Mouse (Mus musculus) stomach, embryonic 16.5 days (tissue): ENCODE results near the gene Rasa2. TPM values are rescaled to one million over a fixed set of nuclear protein-coding genes. Genes with fewer than 3 reads are reported as not detected.
"Not testable (repeated sequence)": the region's sequence is repeated elsewhere in the genome, so short reads cannot be mapped to it uniquely, and the experiment has no call there.

Experiments used
- ATAC-seq: fragments of 200-750 bp; cut with Nextera tagmentation; 2 replicates; pipeline ENCODE4 v1.8.0; 2017; ENCODE audit warnings: moderate number of reproducible peaks, moderate TSS enrichment; ENCODE audit not compliant: insufficient read depth, low FRiP score
- H3K27ac ChIP-seq: fragments of 300-500 bp; sonication (generic); 2 replicates; pipeline ENCODE4 v1.5.1; 2014; ENCODE audit warnings: low read length
- H3K27me3 ChIP-seq: fragments of 300-500 bp; sonication (generic); 2 replicates; pipeline ENCODE4 v1.6.1; 2014; ENCODE audit warnings: low read length, control low read depth, mixed read lengths; ENCODE audit not compliant: control insufficient read depth, insufficient read depth
- H3K36me3 ChIP-seq: fragments of 300-500 bp; sonication (generic); 2 replicates; pipeline ENCODE4 v1.6.1; 2014; ENCODE audit warnings: low read length; ENCODE audit not compliant: control insufficient read depth, insufficient read depth
- H3K4me1 ChIP-seq: fragments of 300-500 bp; sonication (generic); 2 replicates; pipeline ENCODE4 v1.6.1; 2014; ENCODE audit warnings: low read length, control low read depth, mixed read lengths; ENCODE audit not compliant: control insufficient read depth, insufficient read depth
- H3K4me2 ChIP-seq: fragments of 300-500 bp; sonication (generic); 2 replicates; pipeline ENCODE4 v1.6.1; 2014; ENCODE audit warnings: low read depth, low read length, mixed read lengths
- H3K4me3 ChIP-seq: fragments of 300-500 bp; sonication (generic); replicated peaks from 2 replicates; pipeline ENCODE4 v1.5.1; 2014; ENCODE audit warnings: mild to moderate bottlenecking, low read length
- H3K9ac ChIP-seq: fragments of 300-500 bp; sonication (generic); 2 replicates; pipeline ENCODE4 v1.6.1; 2014; ENCODE audit warnings: low read length
- H3K9me3 ChIP-seq: fragments of 300-500 bp; sonication (generic); replicated peaks from 2 replicates; pipeline ENCODE4 v1.6.1; 2016; ENCODE audit warnings: low read length, control low read depth; ENCODE audit not compliant: control insufficient read depth
- WGBS: fragments of 180-500 bp; shearing (Covaris S2); extraction: QIAGEN DNeasy Blood & Tissue Kit; methylation state at CpG from one replicate; pipeline ENCODE4 v1.1.7; 2014; 5-methylcytosine and 5-hydroxymethylcytosine counted together
- polyA plus RNA-seq: library from polyadenylated mRNA; unstranded; fragments of >200 nt; fragmentation: Nextera tagmentation; extraction: Ambion mirVana; gene quantifications from 2 replicates; pipeline ENCODE4 v1.2.1, GENCODE M21; 2015

Gene Rasa2
- polyA plus RNA-seq, 1 experiment from 2014 or later = 19.0 TPM

DNA sequence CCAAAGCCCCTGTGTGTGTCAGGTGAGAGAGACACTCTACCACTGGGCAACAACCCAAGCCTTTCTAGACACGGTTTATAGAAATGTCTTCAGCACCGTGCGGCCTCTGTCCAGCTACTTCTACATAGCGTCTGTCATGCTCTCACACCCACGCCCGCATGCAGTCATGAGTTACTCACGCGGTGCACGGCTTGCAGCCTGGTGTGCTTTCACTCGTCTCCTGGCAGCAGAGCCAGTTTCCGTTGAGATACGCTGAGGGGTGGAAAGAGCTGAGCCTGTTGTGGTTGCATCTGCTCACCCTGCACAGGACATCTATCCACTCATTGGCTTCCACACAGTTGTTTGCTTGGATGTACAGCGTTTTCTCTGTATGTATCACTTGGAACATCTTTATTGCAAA, 86.0 kb downstream of the Rasa2 start:
- no peaks in the 10 kb centered on the region for H3K9me3 ChIP-seq
- 90% methylated on average over 13 of the region's 13 CpGs for WGBS
- no peak overlapping the region for H3K27ac ChIP-seq
- H3K36me3 ChIP-seq = peaks cover 15% of the 10 kb centered on the region
- ATAC-seq = no peak
- no peak overlapping the region for H3K4me2 ChIP-seq
- H3K27me3 ChIP-seq = no peaks in the 10 kb centered on the region
- H3K4me3 ChIP-seq = no peak overlapping the region
- H3K9ac ChIP-seq = no peak overlapping the region
- H3K4me1 ChIP-seq = no peaks in the 10 kb centered on the region

- Histone ChIP-seq H3K36me3 (peaks cover 15% of the 10 kb centered on the region), H3K27me3 (no peaks in the 10 kb centered on the region), H3K27ac (no peak overlapping the region), H3K4me1 (no peaks in the 10 kb centered on the region; the same call in 1 of the 2 replicates), H3K4me3 (peak overlapping the region; percentile 24), H3K9me3 (no peaks in the 10 kb centered on the region), H3K9ac (no peak overlapping the region), H3K4me2 (peak overlapping the region; percentile 15)
- peak; percentile 77; the same call in 1 of the 2 replicates for ATAC-seq
- 30% methylated on average over 27 of the region's 27 CpGs for WGBS
These were observed 87.5 kb downstream of the Rasa2 start for GRCm38 (mm10) chr9:96543643-96544640.

- no peak overlapping the region for H3K4me2 ChIP-seq
- H3K9me3 ChIP-seq = no peaks in the 10 kb centered on the region
- H3K36me3 ChIP-seq = peaks cover 8% of the 10 kb centered on the region; the same call in 1 of the 2 replicates
- 51% methylated on average over 10 of the region's 10 CpGs for WGBS
- no peak overlapping the region for H3K4me3 ChIP-seq
- H3K9ac ChIP-seq = no peak overlapping the region
- ATAC-seq = no peak
- peaks cover 10% of the 10 kb centered on the region; the same call in 1 of the 2 replicates for H3K4me1 ChIP-seq
- H3K27ac ChIP-seq = no peak overlapping the region
- H3K27me3 ChIP-seq = no peaks in the 10 kb centered on the region
These were observed 92.5 kb downstream of the Rasa2 start for GRCm38 (mm10) chr9:96538916-96539315.

GRCm38 (mm10) chr9:96537615-96537919, 93.8 kb downstream of the Rasa2 start:
- 91% methylated on average over 6 of the region's 6 CpGs for WGBS
- no peak overlapping the region for H3K4me2 ChIP-seq
- no peaks in the 10 kb centered on the region for H3K27me3 ChIP-seq
- peaks cover 4% of the 10 kb centered on the region; the same call in 1 of the 2 replicates for H3K36me3 ChIP-seq
- no peak overlapping the region for H3K4me3 ChIP-seq
- no peak overlapping the region; the same call in 1 of the 2 replicates for H3K27ac ChIP-seq
- ATAC-seq = peak; percentile 8; the same call in 1 of the 2 replicates
- no peak overlapping the region for H3K9ac ChIP-seq
- peaks cover 12% of the 10 kb centered on the region; the same call in 1 of the 2 replicates for H3K4me1 ChIP-seq
- H3K9me3 ChIP-seq = no peaks in the 10 kb centered on the region

- Histone ChIP-seq H3K9me3 (no peaks in the 10 kb centered on the region), H3K4me2 (peak overlapping the region; percentile 83), H3K27ac (peak overlapping the region; percentile 60), H3K36me3 (peaks cover 4% of the 10 kb centered on the region; the same call in 1 of the 2 replicates), H3K27me3 (no peaks in the 10 kb centered on the region), H3K9ac (peak overlapping the region; percentile 83), H3K4me3 (peak overlapping the region; percentile 58), H3K4me1 (peaks cover 12% of the 10 kb centered on the region; the same call in 1 of the 2 replicates)
- ATAC-seq = peak; percentile 78
- WGBS = 23% methylated on average over 37 of the region's 37 CpGs
These were observed 94.4 kb downstream of the Rasa2 start for GRCm38 (mm10) chr9:96536895-96537614.

DNA sequence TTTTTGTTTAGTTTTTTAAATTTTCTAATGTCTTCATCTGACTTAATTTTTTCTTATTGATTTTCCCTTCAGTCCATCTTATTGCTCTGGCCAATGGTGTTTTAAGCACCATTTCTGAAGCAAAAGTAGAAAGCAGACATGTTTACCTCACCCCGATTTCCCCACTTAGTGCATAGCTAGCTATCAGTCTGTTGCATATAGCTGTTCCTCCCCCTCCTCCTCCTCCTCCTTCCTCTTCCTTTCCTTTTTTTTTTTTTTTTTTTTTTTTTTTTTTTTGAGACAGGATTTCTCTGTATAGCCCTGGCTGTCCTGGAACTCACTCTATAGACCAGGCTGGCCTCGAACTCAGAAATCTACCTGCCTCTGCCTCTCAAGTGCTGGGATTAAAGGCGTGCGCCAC, 95.3 kb downstream of the Rasa2 start:
- H3K9ac ChIP-seq, H3K4me2 ChIP-seq, ATAC-seq, H3K4me3 ChIP-seq, H3K27me3 ChIP-seq, H3K36me3 ChIP-seq, H3K9me3 ChIP-seq, H3K27ac ChIP-seq: not testable (repeated sequence)
- H3K4me1 ChIP-seq = peaks cover 12% of the 10 kb centered on the region; the same call in 1 of the 2 replicates
- WGBS = 86% methylated on average over 4 of the region's 4 CpGs

DNA sequence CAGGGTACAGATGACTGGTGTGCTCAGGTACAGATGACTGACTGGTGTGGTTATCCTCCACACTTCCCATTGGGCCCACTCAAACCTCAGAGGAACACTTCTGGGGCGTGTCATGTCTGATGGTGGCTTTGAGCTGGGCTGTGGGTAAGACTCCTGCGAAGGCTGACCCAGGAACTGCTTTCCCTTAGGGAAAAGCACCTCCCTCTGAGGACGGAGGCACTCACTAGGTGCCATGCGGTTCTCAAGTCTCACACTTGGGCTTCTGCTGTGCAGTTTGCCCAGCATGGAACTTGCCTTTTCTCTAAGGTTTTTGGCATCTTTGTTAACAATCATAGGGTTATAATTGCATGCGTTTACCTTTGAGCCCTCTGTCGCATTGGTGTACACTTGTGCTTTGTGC, 96.0 kb downstream of the Rasa2 start:
- ATAC-seq = no peak
- peaks cover 12% of the 10 kb centered on the region; the same call in 1 of the 2 replicates for H3K4me1 ChIP-seq
- no peak overlapping the region for H3K4me3 ChIP-seq
- H3K9ac ChIP-seq = no peak overlapping the region
- 85% methylated on average over 6 of the region's 6 CpGs for WGBS
- no peaks in the 10 kb centered on the region for H3K9me3 ChIP-seq
- no peaks in the 10 kb centered on the region for H3K27me3 ChIP-seq
- no peaks in the 10 kb centered on the region for H3K36me3 ChIP-seq
- no peak overlapping the region for H3K4me2 ChIP-seq
- no peak overlapping the region for H3K27ac ChIP-seq

DNA sequence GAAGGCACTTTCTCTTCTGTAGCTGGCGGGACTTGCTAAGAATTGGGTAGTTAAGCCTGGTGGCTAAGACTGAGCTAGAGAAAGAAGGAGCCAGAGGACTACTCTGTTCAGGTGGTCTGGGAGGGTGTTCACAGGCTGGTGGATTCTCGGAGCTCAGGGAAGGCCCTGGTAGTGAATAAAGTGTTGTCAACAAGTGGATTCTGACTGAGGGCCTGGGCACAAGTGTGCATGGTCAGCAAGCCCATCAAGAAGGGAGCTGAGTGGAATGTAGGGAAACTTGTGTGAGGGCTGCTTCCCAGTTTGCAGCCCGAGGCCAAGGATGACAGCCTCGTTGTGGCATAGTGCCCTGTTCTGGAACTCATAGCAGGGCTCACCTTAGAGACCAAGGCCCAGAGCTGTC, 97.2 kb downstream of the Rasa2 start:
- Histone ChIP-seq H3K4me2 (no peak overlapping the region), H3K4me1 (peaks cover 12% of the 10 kb centered on the region; the same call in 1 of the 2 replicates), H3K9ac (no peak overlapping the region), H3K4me3 (no peak overlapping the region), H3K27ac (no peak overlapping the region), H3K36me3 (no peaks in the 10 kb centered on the region), H3K27me3 (no peaks in the 10 kb centered on the region), H3K9me3 (no peaks in the 10 kb centered on the region)
- 93% methylated on average over 4 of the region's 4 CpGs for WGBS
- no peak for ATAC-seq

- Histone ChIP-seq H3K9ac (no peak overlapping the region), H3K4me1 (peaks cover 12% of the 10 kb centered on the region; the same call in 1 of the 2 replicates), H3K4me2 (no peak overlapping the region), H3K36me3 (no peaks in the 10 kb centered on the region), H3K27ac (no peak overlapping the region; the same call in 1 of the 2 replicates), H3K27me3 (no peaks in the 10 kb centered on the region), H3K9me3 (no peaks in the 10 kb centered on the region), H3K4me3 (no peak overlapping the region)
- WGBS = 58% methylated on average over 6 of the region's 6 CpGs
- no peak for ATAC-seq
These were observed 97.9 kb downstream of the Rasa2 start for GRCm38 (mm10) chr9:96533476-96533875.
